Mouse (Mus musculus): ENCODE results near the gene Ncoa5.

The Ncoa5 gene

DNA sequence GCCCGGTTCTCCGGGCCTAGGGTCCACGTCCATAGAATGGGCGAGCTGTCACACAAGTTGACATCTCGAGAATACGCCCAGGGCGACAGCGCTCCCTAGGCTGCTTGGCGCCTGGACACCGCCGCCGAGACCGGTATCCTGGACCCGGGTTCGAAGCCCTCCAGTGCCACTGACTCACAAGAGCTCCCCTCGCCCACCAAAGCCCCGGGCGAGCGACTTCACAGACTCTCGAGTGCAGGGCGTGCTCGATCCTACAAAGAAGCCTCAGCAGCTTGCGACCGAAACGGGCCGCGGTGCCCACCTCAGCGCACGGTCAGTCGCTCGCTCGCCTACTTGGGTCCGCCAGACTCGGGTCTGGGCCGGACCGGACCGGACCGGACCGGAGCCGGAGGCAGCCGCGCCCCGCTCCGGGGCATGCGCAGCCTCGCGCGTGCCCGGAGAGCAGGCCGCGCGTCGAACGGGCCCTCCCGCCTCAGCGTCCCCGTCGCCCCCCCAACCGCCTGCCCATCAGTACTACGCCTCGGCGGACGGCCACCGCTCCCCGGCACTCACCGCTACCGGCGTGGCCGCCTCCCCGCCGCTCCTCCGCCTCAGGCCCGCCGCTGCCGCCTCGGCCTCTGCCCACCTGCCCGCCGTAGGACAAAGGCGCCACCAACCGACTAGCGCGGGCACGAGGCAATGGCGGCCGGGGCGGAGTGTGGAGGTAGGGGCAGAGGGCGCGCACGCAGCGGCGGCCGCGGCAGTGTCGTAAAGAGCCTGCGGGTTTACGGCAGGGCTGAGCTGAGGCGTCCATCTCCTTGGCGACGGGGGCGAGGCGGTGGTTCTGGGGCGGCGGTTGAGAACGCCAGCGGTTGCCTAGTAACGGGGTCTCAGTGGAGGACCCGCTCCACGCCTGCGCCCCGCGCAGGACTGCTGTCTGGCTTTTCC, at the start of gene Ncoa5:
TSS of gene Ncoa5 (minus strand) at position 737 of the 927 bp plus-strand sequence.
- CTCF ChIA-PET = interaction anchor here (0.6 kb wide), 2 partner anchors 17 to 18 kb away, joined by 4 to 9 read pairs; no protein-coding TSS in a partner anchor

DNA sequence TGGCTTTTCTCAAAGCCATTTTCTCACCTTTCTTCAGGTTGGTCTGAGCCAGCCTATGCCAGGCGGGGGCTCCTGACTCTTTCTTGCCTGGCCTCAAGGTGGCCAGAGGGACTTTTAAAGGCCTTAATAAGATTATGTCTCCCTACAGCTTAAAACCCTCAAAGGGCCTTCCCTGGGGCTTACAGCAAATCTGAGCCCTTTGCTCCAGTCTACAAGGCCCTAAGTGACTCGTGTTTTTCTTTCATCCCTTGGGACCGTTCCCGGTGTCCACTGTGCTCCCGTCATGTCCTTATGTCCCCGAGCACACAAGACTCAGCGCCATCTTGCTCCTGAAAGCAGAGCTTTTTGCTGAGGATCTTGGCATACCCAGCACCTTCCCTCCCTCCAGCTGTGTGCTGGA, 46.6 kb upstream of the Ncoa5 start:
- CTCF ChIA-PET = no interaction called here

DNA sequence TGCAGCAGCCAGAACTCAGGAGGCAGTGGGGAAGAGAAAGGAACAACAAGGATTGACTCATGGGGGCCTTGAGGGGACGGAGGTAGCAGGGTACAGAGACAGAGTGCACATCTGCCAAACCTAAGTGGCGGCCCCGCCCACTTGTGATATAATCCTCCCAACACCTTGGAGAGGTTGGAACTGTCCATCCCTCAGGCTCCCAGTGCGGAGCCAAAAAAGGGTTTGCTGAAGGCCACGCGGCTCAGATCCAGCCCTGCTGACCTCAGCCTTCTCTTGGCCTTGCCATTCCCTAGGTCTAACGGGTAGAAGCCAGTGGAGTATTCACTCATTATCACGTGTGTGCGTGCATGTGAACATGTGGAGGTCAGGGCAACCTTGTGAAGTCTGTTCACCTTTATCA, 46.0 kb upstream of the Ncoa5 start:
- CTCF ChIA-PET = no interaction called here

DNA sequence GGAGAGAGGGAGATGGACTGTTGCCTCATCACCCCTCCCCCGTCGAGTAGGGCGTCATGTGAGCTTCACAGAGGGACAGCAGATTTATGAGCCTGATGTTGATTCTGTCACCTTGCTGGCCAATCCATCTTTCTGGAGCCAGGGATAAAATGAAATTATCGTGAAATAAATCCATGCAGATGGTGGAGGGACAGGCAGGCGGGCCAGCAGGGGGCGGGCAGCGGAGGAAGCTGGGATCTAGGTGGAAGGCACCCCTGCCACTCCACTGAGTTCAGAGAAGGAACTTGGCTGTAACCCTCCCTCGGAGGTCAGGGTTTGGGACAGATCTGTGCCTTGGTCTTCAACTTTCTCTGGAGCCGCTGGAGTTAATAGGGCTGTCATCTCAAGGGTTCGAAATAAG, 43.9 kb upstream of the Ncoa5 start:
- CTCF ChIA-PET = interaction anchor here (0.6 kb wide), 1 partner anchor 312 kb away, joined by 3 read pairs; no protein-coding TSS in a partner anchor

DNA sequence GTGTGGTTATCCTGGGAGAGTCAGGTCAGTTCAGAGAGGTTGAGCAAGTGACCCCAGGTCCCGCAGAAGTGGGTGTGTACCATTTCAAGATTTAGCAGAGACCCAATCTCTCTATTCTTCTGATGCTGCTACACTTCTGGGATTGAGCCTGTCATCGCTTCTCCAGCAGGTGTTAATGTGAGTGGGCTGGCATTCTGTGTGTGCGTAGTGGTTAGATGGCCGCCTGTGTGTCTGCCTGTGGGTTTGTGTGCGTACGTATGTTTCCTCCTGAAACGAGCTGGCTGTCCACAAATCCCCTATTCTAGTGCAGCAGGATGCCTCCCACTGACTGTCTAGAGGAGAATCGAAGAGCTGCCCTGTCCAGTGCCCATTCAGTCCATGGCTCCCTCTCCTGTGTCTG, 43.4 kb upstream of the Ncoa5 start:
- CTCF ChIA-PET = interaction anchor here (0.6 kb wide), 1 partner anchor 313 kb away, joined by 3 read pairs; no protein-coding TSS in a partner anchor

DNA sequence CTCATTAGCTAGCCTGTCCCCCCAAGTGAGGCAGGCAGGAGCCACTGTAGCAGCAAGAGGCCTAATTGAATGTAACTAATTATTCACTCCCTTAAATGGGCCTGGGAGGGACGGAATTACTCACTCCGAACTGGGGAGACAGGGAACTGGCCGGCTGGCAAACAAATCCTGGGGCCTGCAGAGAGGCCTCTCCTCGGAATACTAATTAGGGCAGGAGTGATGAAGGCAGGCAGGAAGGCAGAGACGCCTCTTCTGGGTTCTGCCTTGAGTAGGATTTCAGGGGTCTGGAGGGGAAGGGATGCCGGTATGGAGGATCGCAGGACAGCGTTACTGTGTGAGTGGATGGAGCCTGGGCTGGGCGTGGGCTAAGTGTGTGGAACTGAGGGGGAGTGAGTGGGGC, 42.4 kb upstream of the Ncoa5 start:
- CTCF ChIA-PET = no interaction called here

DNA sequence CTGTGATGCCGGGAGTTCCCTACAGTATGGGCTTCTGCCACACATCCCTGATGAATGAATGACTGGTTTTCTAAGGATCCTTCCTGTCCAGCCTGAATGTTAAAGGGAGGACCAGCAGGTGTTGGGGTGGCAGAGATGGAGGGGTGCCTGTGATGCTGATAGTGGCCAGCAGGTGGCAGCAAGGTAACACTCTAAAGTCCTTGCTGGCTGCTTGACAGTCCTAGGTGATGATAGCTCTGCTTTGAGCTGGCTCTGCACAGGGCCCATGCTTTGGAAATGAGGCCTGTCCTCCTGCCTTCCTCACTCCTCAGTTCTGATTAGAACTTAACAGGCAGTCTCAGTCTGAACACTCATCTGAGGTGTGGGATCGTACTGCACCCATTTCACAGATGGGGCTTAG, 40.3 kb upstream of the Ncoa5 start:
- CTCF ChIA-PET = interaction anchor here (0.8 to 1.2 kb wide), 3 partner anchors 38 to 262 kb away, joined by 3 to 6 read pairs (median 5); no protein-coding TSS in a partner anchor

DNA sequence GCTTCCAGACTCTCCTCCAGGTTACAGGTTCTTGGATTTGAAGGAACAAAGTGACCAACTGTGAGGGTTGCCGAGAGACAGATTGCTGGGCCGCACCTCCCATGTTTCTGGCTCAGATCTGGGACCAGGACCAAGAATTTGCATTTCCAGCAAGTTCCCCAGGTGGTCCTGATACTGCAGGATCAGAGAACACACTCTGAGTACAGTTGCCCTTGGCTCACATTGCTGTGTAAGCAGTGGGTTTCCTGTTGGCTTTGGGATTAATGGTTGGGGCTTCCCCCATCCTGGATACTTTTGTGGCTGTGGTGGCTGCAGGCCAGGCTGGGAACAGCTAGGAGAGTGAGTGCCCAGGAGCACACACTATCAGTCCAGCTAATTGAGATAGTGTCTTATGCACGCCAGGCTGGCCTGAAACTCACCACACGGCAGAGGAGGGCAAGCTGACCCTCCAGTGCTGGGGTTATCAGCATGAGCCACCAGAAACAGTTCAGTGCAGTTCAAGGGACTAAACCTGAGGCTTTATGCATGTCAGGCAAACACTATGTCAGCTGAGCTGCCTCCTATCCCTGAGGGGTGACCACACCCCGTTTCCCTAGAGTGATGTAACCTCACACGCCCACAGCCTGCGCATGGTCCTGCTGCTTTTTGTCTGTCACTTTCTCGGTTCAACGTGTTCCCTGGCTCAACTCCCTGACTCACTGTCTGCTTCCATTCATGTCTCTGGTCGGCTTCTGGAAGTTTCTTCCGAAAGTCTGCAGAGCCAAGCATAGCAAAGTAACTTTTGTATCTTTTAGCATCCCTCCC, 39.6 kb upstream of the Ncoa5 start:
- CTCF ChIA-PET = interaction anchor here (0.6 to 1.2 kb wide), 4 partner anchors 39 to 194 kb away, joined by 3 to 6 read pairs (median 4); no protein-coding TSS in a partner anchor

DNA sequence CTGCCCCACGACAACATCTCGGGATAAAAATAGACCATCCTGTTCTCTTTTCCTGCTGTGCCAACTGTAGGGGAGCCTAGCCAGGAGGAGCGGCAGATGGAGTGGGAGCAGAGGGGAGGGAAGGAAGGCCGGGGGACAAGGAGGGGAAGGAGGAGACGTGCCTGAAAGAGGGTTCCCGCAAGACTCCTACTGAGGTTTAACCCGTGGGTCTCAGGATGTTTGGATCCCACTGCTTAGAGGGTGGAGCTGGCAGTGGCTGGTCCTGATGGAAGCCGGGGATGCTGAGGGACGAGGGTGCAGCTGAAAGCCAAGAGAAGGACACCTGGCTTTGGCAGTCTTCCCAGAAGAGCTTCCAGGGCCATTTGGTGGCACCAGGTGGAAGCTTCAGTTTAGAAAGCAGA, 38.7 kb upstream of the Ncoa5 start:
- CTCF ChIA-PET = interaction anchor here (0.7 kb wide), 1 partner anchor 288 kb away, joined by 4 read pairs; no protein-coding TSS in a partner anchor

DNA sequence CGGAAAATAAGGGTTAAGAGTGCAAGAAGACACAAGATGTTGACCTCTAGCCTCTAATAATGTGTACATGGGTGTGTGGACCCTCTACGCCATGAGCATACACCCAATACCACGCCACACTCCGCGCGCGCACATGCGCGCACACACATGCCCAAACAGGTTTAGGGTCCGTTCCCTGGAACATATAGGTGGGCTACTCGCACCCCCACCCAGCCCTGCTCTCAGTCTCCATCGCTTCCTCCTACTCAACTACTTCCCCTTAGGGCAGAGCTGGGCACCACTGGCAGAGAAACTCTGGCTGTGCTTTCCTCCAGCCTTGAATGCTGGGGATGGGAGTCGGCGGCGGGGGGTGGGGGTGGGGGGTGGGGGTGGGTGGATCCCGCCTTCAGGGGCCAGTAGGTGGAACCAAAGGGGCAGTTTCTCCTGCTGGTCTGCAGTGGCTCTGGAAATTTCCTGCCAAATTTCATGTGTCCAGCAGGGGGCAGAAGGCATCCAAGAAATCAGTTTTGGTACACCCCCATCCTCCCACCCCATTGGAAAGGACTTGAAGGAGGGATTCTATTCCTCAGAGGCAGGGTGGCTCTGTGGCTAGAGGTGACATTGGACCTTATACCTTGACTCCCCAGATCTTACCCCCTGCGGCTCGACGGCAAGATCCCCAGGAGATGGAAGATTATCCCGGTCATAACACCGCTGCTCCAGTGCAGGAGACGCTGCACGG, 35.6 kb upstream of the Ncoa5 start:
- CTCF ChIA-PET = interaction anchor here (0.6 to 1.1 kb wide), 2 partner anchors 42 to 137 kb away, joined by 3 read pairs; no protein-coding TSS in a partner anchor

DNA sequence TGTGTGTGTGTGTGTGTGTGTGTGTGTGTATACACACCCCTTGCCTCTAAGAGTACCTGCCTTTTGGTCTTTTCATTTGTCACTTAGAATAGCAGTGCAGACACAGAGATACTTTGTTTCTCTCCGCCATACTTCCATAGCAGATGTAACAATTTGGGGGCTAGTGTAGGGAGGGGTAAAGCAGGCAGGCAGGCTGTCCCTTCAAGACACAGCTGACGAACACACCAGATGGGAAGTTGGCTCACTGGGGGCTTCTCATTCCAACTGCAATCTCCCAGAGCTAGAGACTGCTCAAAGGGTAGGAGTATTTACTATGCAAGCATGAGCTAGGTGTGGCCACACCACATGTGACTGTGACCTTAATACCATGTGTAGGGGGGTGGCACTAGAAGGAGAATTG, 34.1 kb upstream of the Ncoa5 start:
- CTCF ChIA-PET = interaction anchor here (1.1 kb wide), 1 partner anchor 43 kb away, joined by 3 read pairs; no protein-coding TSS in a partner anchor

DNA sequence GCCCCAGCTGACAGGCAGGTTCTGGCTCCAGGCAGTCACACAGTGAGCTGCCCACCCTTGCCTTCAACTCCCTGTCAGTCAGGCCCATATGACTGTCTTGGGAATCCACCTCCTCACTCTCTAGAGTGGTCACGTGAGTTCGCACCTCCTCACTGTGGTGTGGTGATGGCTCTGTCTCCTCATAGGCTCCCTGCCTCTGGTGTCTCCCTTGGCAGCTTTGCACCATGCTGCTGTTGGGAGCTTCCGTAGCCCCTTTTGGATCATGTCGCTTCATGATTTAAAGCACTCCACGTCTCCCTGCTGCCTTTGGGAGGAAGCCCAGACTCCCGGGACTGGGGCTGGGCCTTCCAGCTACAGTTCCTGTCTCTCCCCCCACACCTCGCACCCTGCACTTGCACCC, 29.8 kb upstream of the Ncoa5 start:
- CTCF ChIA-PET = no interaction called here

DNA sequence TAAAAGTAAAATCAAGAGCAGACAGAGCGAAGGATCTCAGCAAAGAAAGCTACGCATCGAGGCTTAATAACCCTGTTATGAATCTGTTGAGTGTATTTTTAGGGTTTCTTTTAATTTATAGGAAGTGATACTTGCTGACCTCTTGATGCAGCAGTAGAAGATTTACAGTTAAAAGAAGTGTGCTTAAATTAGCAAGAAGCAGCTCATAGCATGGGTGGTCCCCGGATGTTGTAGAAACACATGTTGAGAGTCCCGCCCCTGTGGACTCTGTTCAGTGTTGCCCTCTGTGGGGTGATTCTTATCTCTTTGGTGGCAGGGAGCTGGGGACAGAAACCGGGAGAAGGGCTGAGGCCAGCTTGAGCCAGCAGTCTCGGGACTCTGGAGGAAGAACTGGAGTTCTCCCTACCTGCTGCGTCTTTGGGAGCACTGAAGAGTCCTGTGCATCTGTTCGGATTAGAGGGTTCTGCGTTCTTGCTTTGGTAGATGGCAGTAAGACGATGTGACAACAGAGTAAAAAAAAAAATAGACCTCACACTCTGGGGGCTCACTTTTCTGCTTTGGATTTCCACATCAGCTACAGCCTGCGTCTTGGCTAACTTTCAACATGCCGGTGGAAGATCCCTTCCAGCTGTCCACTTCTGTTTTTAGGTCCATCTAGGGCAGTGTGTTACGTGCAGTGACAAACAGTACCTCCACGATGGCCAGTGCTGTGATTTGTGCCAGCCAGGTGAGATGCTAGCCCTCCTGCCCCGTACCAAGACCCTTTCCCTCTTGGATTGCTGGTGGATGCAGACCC, 27.2 kb upstream of the Ncoa5 start:
- CTCF ChIA-PET = interaction anchor here (0.7 kb wide), 1 partner anchor 27 kb away, joined by 6 read pairs; no protein-coding TSS in a partner anchor

DNA sequence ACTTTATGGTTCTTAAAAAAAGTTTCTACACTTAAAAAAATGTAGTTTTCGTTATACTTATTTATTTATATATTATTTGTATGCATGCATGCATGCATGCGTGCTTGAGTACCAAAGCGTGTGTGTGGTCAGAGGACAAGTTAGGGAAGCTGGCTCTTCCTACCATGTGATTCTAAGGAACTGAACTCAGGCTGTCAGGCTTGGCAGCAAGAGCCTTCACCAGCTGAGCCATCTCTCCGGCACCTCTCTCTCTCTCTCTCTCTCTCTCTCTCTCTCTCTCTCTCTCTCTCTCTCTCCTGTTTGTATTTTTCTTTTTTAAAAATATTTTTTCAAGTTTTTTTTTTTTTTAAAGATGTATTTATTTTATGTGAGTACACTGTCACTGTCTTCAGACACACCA, 25.3 kb upstream of the Ncoa5 start:
- CTCF ChIA-PET = interaction anchor here (0.6 kb wide), 1 partner anchor 370 kb away, joined by 3 read pairs; no protein-coding TSS in a partner anchor

DNA sequence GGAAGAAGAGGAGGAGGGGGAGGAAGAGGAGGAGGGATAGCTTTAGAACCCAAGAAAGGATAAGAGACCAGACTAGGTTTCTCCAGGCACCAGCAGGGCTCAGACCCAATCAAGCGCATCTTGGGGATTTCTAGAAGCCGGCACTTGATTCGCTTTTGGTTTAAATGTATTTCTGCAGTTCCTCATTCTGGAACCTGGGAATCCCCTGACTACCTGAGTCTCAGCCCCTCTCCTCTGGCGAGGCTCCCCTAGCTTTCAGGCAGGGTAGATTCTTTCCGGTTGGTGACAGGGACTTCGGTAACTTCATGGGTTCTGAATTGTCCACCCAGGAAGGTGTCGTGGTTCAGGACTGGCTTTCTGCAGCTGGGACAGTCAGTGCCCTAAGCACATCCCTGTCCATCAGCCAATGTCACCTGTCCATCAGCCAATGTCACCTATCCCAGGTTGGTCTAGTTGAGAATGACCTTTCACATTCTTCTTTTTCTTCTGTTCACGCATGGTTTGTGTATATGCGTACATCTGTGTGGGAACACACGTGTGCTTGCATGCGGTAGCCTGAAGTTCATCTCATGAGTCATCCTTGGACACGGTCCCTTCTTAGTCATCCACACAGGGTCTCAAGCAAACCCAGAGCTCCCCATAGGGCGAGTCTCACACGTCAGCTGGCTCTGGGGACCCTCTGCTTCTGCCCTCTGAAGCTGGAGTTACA, 21.9 kb upstream of the Ncoa5 start:
- CTCF ChIA-PET = no interaction called here

DNA sequence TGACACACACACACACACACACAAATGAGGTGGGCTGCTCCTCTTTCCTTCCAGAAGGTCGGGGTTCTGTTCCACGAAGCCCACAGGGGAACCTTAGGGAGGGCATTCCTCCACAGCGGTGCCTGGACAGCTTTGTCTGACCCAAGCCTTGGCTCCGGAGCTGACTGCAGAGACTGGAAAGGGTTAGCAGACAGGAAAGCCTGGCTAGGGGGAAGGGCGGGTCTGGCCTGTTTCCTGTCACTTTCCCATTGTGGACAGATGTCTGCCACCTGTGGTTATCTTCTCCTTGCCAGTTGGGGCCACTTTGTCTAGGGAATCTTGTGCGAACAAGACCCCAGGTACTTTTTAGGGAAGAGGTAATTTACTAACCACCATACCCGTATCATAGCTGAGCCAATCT, 21.2 kb upstream of the Ncoa5 start:
- CTCF ChIA-PET = no interaction called here

DNA sequence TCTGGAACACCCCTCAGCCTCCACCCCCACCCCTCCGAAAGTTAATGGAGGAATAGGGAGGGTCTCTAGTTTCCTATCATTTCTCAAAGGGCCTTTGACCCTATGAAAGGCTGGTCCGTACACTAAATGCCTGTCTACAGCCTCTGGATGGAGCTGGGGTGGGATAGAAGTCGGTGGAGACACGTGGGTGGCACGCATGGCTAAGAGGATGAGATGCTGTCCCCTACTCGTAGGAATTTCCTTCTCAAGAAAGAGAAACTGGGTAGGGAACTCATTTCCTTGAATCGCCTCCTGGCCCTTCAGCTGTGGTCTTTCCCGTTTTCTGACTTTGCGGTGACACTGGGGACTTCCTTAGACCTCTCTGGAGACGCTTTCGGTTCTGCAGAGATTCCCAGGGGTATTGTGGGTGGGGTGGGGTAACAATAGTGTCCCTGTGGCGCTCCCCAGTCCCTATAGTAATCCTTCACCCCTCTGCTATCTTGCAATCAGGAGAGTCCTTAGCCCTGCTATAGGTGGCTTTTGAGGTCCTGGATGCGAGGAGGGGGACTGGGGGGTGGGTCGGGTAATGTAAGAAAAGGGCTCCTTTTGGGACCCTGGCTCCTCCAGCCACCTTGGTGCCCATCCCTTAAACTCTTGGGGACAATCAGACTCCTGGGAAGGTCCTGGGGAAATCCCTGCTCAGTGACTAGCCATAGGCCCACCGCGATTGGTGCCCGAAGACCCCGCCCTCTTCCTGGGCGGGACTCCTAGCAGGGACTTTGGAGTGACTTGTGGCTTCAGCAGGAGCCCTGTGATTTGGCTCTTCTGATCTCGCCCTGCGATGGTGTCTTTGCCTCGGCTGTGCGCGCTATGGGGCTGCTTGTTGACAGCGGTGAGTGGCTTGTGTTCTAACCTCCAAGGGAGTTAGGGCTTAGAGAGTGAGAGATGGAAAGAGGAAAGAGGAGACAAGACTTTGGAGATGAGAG, 20.5 kb upstream of the Ncoa5 start, which contains the start of gene Cd40:
TSS of gene Cd40 (plus strand) at position 740 of the 965 bp plus-strand sequence.
- CTCF ChIA-PET = no interaction called here

DNA sequence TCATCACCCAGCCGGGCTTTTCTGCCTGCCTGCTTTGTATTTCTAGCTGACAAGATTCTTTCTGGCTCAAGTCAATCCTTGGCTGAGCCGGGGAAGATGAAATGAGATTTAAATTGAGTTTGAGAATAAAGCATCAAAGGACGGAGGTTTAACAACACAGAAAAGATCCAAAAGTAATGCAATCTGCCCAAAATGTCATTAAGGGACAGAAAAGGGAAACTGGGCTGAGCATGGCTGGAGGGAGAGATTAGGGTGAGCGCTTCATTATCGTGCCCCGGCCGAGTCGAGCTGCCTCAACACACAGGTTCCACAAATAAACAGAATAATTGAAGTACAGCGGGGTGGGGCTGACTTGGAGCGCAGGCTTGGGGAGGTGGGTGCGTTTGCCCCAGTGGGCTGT, 16.9 kb upstream of the Ncoa5 start:
- CTCF ChIA-PET = interaction anchor here (0.7 kb wide), 1 partner anchor 18 kb away, joined by 9 read pairs; no protein-coding TSS in a partner anchor

Data from spleen, embryonic (tissue).